Mouse (Mus musculus) liver, postnatal 0 days (tissue): ENCODE data around the gene Ppfia2. TPM values are rescaled to one million over a fixed set of nuclear protein-coding genes. Genes with fewer than 3 reads are reported as not detected.

Experiments used
- ATAC-seq: fragments of 200-750 bp; cut with Nextera tagmentation; 2 replicates; pipeline ENCODE4 v1.8.0; 2017; ENCODE audit warnings: mild to moderate bottlenecking, moderate library complexity
- DNase-seq: peaks from one replicate; pipeline ENCODE4 v3.0.0-alpha.2; 2016
- H3K27ac ChIP-seq: fragments of 300-500 bp; sonication (generic); 2 replicates; pipeline ENCODE4 v1.5.1; 2014; ENCODE audit warnings: antibody characterized with exemption, moderate library complexity, mild to moderate bottlenecking, low read depth
- H3K27me3 ChIP-seq: fragments of 300-500 bp; sonication (generic); 2 replicates; pipeline ENCODE4 v1.6.1; 2014; ENCODE audit warnings: low read length, control low read depth, mixed read lengths; ENCODE audit not compliant: insufficient read depth
- H3K36me3 ChIP-seq: fragments of 300-500 bp; sonication (generic); replicated peaks from 2 replicates; pipeline ENCODE4 v1.6.1; 2014; ENCODE audit warnings: mild to moderate bottlenecking, control low read depth, low read length, moderate library complexity, mixed read lengths; ENCODE audit not compliant: insufficient read depth
- H3K4me1 ChIP-seq: fragments of 300-500 bp; sonication (generic); 2 replicates; pipeline ENCODE4 v1.6.1; 2014; ENCODE audit warnings: antibody characterized with exemption, mild to moderate bottlenecking, control low read depth; ENCODE audit not compliant: insufficient read depth
- H3K4me2 ChIP-seq: fragments of 300-500 bp; sonication (generic); 2 replicates; pipeline ENCODE4 v1.6.1; 2014; ENCODE audit warnings: low read depth, mild to moderate bottlenecking, low read length, moderate library complexity, mixed read lengths
- H3K4me3 ChIP-seq: fragments of 300-500 bp; sonication (generic); 2 replicates; pipeline ENCODE4 v1.5.1; 2014; ENCODE audit warnings: low read depth, low read length
- H3K9ac ChIP-seq: fragments of 300-500 bp; sonication (generic); replicated peaks from 2 replicates; pipeline ENCODE4 v1.6.1; 2014; ENCODE audit warnings: mild to moderate bottlenecking, moderate library complexity
- H3K9me3 ChIP-seq: fragments of 300-500 bp; sonication (generic); 2 replicates; pipeline ENCODE4 v1.6.1; 2016; ENCODE audit warnings: mild to moderate bottlenecking, control low read depth, low read length, mixed read lengths
- CTCF ChIP-seq: sonication (generic); IDR thresholded peaks from 2 replicates; pipeline ENCODE4 v1.5.1; 2016; ENCODE audit warnings: antibody characterized with exemption, low read depth
- EP300 ChIP-seq: IDR thresholded peaks from 2 replicates; pipeline ENCODE4 v1.6.1; 2016; ENCODE audit warnings: antibody characterized with exemption, low read depth, mild to moderate bottlenecking
- WGBS: fragments of 180-500 bp; shearing (Covaris S2); extraction: QIAGEN DNeasy Blood & Tissue Kit; methylation state at CpG from one replicate; pipeline ENCODE4 v1.1.7; 2014; ENCODE audit not compliant: insufficient replicate concordance; 5-methylcytosine and 5-hydroxymethylcytosine counted together
- polyA plus RNA-seq: library from polyadenylated mRNA; unstranded; fragments of >200 nt; fragmentation: Nextera tagmentation; extraction: Ambion mirVana; gene quantifications from 2 replicates; pipeline ENCODE4 v1.2.1, GENCODE M21; 2015

Ppfia2 gene
- polyA plus RNA-seq, 1 experiment from 2014 or later = 0.05 TPM

DNA sequence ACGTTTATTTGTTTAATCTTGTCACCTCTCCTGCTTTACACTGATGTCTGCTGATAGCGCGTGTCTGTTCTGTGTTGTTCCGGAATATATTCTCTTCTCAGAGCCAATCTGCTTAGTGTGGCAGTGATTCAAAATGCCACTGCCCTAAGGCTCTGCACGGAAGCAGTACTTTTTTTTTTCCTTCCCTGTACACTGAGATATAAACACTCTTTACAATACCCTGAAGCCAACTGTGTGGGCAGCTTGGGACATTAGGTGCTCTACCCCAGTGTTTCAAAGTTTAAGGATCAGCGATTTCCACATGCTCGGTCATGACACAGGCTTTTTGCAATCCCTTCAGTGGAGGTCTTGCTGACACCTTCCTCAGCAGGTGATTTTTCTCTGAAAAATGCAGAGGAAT, 163.8 kb downstream of the Ppfia2 start:
- H3K27ac ChIP-seq = no peak overlapping the region
- H3K9me3 ChIP-seq = no peaks in the 10 kb centered on the region
- no peaks in the 10 kb centered on the region for H3K36me3 ChIP-seq
- no peak overlapping the region for H3K4me3 ChIP-seq
- no peak for ATAC-seq
- 78% methylated on average over 7 of the region's 7 CpGs for WGBS
- no peak overlapping the region for H3K9ac ChIP-seq
- TF ChIP-seq CTCF (no peak), EP300 (no peak)
- no peak overlapping the region for H3K4me2 ChIP-seq
- H3K4me1 ChIP-seq = no peaks in the 10 kb centered on the region
- no peak for DNase-seq
- H3K27me3 ChIP-seq = no peaks in the 10 kb centered on the region

DNA sequence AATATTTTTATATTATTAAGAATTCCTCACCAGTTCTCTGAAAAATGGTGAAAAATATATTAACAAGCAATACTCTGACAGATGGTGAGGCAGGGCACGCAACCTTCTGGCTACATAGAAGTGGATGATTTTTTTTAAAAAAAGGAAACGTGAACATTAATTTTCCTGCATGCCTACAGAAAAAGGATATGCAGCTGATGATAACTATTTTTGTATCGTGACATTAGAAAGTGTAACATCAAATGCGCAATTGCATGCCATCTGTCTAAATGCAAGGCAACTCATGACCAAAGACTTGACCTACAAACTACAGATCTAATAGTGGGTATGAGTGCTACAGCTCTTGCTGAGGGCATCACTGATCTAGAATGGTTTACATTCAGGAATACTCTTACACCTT, 182.1 kb downstream of the Ppfia2 start:
- WGBS = 77% methylated on average over 4 of the region's 4 CpGs
- DNase-seq = no peak

GRCm38 (mm10) chr10:106665221-106665620, 195.1 kb downstream of the Ppfia2 start:
- Histone ChIP-seq H3K9ac (no peak overlapping the region), H3K36me3 (no peaks in the 10 kb centered on the region), H3K27ac (no peak overlapping the region), H3K4me3 (no peak overlapping the region), H3K4me1 (no peaks in the 10 kb centered on the region), H3K9me3 (no peaks in the 10 kb centered on the region), H3K27me3 (no peaks in the 10 kb centered on the region), H3K4me2 (no peak overlapping the region)
- DNase-seq = no peak
- ATAC-seq = no peak
- TF ChIP-seq CTCF (no peak), EP300 (no peak)
- 64% methylated on average over 3 of the region's 3 CpGs for WGBS

More for the DNA sequence above, 182.1 kb downstream of the Ppfia2 start:
- Histone ChIP-seq H3K27me3 (no peaks in the 10 kb centered on the region), H3K9me3 (no peaks in the 10 kb centered on the region), H3K4me3 (no peak overlapping the region), H3K27ac (no peak overlapping the region), H3K9ac (no peak overlapping the region), H3K4me2 (no peak overlapping the region), H3K4me1 (no peaks in the 10 kb centered on the region), H3K36me3 (no peaks in the 10 kb centered on the region)
- ATAC-seq = no peak
- TF ChIP-seq CTCF (no peak), EP300 (no peak)

- WGBS = 60% methylated on average over 3 of the region's 3 CpGs
- no peaks in the 10 kb centered on the region for H3K4me1 ChIP-seq
These were observed 200.0 kb downstream of the Ppfia2 start for GRCm38 (mm10) chr10:106670170-106670569.

GRCm38 (mm10) chr10:106681395-106681794, 211.3 kb downstream of the Ppfia2 start:
- Histone ChIP-seq H3K4me3 (no peak overlapping the region), H3K9me3 (no peaks in the 10 kb centered on the region), H3K36me3 (no peaks in the 10 kb centered on the region), H3K27me3 (no peaks in the 10 kb centered on the region), H3K4me2 (no peak overlapping the region), H3K9ac (no peak overlapping the region), H3K27ac (no peak overlapping the region), H3K4me1 (no peaks in the 10 kb centered on the region)
- ATAC-seq (no peak), DNase-seq (no peak)
- 77% methylated on average over 5 of the region's 5 CpGs for WGBS
- TF ChIP-seq CTCF (no peak), EP300 (no peak)

More at GRCm38 (mm10) chr10:106670170-106670569, 200.0 kb downstream of the Ppfia2 start:
- Histone ChIP-seq H3K27ac (no peak overlapping the region), H3K9ac (no peak overlapping the region), H3K4me2 (no peak overlapping the region), H3K9me3 (no peaks in the 10 kb centered on the region), H3K36me3 (no peaks in the 10 kb centered on the region), H3K27me3 (no peaks in the 10 kb centered on the region), H3K4me3 (no peak overlapping the region)
- DNase-seq (no peak), ATAC-seq (no peak)
- TF ChIP-seq EP300 = no peak

GRCm38 (mm10) chr10:106685519-106685918, 215.4 kb downstream of the Ppfia2 start:
- TF ChIP-seq EP300 = no peak
- TF ChIP-seq CTCF = no peak
- WGBS = 52% methylated on average over 3 of the region's 3 CpGs
- Histone ChIP-seq H3K4me2 (no peak overlapping the region), H3K9me3 (no peaks in the 10 kb centered on the region), H3K36me3 (no peaks in the 10 kb centered on the region), H3K9ac (no peak overlapping the region), H3K27ac (no peak overlapping the region), H3K4me1 (no peaks in the 10 kb centered on the region), H3K27me3 (no peaks in the 10 kb centered on the region), H3K4me3 (no peak overlapping the region)
- no peak for DNase-seq
- ATAC-seq = no peak

DNA sequence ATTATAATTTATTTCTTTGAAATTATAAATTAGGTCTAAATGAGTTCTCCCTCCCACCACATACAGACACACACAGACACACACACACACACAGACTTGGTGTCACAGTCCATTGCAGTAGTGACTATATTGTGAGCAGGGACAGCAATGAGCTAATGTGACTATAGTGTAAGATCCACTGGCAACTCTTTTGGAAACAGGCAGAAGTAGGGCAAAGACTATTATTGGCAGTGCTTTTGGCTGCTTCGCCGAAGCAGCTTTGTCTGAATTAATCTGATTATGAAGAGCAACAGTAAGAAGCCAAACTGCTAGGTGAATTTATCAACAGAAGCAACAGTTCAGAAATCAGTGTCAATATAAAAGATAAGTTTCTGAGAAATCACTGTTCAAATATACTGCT, 249.8 kb downstream of the Ppfia2 start:
- H3K36me3 ChIP-seq = no peaks in the 10 kb centered on the region
- no peak for DNase-seq
- TF ChIP-seq CTCF (no peak), EP300 (no peak)
- ATAC-seq = no peak
- no peak overlapping the region for H3K4me2 ChIP-seq
- H3K4me3 ChIP-seq = no peak overlapping the region
- H3K27me3 ChIP-seq = no peaks in the 10 kb centered on the region
- H3K4me1 ChIP-seq = no peaks in the 10 kb centered on the region
- 87% methylated on average over 2 of the region's 2 CpGs for WGBS
- no peak overlapping the region for H3K9ac ChIP-seq
- H3K27ac ChIP-seq = no peak overlapping the region
- no peaks in the 10 kb centered on the region for H3K9me3 ChIP-seq
